Mouse (Mus musculus) forebrain, embryonic 11.5 days (tissue): ENCODE measurements around the gene Dnah14. TPM values are rescaled to one million over a fixed set of nuclear protein-coding genes. Genes with fewer than 3 reads are reported as not detected.
A peak's percentile ranks its signal among the peaks of the same experiment; 100 is the strongest.

Source experiments
- ATAC-seq: fragments of 200-750 bp; cut with Nextera tagmentation; replicated peaks from 2 replicates; pipeline ENCODE4 v1.8.0; 2017; ENCODE audit warnings: moderate TSS enrichment; ENCODE audit not compliant: low FRiP score
- DNase-seq: peaks from one replicate; pipeline ENCODE4 v3.0.0-alpha.2; 2017; ENCODE audit warnings: low spot score
- H3K27ac ChIP-seq: fragments of 300-500 bp; sonication (generic); 2 replicates; pipeline ENCODE4 v1.5.1; 2014; ENCODE audit warnings: low read depth, low read length
- H3K27me3 ChIP-seq: fragments of 300-500 bp; sonication (generic); 2 replicates; pipeline ENCODE4 v1.6.1; 2014; ENCODE audit warnings: mild to moderate bottlenecking, low read length, mixed read lengths; ENCODE audit not compliant: control insufficient read depth, insufficient read depth
- H3K36me3 ChIP-seq: fragments of 300-500 bp; sonication (generic); 2 replicates; pipeline ENCODE4 v1.6.1; 2014; ENCODE audit warnings: mild to moderate bottlenecking, low read length, moderate library complexity, mixed read lengths; ENCODE audit not compliant: control insufficient read depth, insufficient read depth
- H3K4me1 ChIP-seq: fragments of 300-500 bp; sonication (generic); replicated peaks from 2 replicates; pipeline ENCODE4 v1.6.1; 2014; ENCODE audit warnings: low read length, mixed read lengths; ENCODE audit not compliant: control insufficient read depth, insufficient read depth
- H3K4me2 ChIP-seq: fragments of 300-500 bp; sonication (generic); 2 replicates; pipeline ENCODE4 v1.6.1; 2014; ENCODE audit warnings: low read depth, mild to moderate bottlenecking, low read length, moderate library complexity, mixed read lengths; ENCODE audit not compliant: severe bottlenecking
- H3K4me3 ChIP-seq: fragments of 300-500 bp; sonication (generic); 2 replicates; pipeline ENCODE4 v1.5.1; 2014; ENCODE audit warnings: low read depth, low read length
- H3K9ac ChIP-seq: fragments of 300-500 bp; sonication (generic); 2 replicates; pipeline ENCODE4 v1.6.1; 2014; ENCODE audit warnings: low read length
- H3K9me3 ChIP-seq: fragments of 300-500 bp; sonication (generic); 2 replicates; pipeline ENCODE4 v1.6.1; 2016; ENCODE audit warnings: low read length, mixed read lengths; ENCODE audit not compliant: control insufficient read depth
- WGBS: fragments of 180-500 bp; shearing (Covaris S2); extraction: QIAGEN DNeasy Blood & Tissue Kit; methylation state at CpG from one replicate; pipeline ENCODE4 v1.1.7; 2014; 5-methylcytosine and 5-hydroxymethylcytosine counted together
- polyA plus RNA-seq: library from polyadenylated mRNA; unstranded; fragments of >200 nt; fragmentation: Nextera tagmentation; extraction: Ambion mirVana; gene quantifications from 2 replicates; pipeline ENCODE4 v1.2.1, GENCODE M21; 2014

Dnah14 gene
- polyA plus RNA-seq, 1 experiment from 2014 or later = 2.9 TPM

GRCm38 (mm10) chr1:181862676-181863374, 286.5 kb downstream of the Dnah14 start:
- Histone ChIP-seq H3K9me3 (no peaks in the 10 kb centered on the region), H3K4me1 (no peaks in the 10 kb centered on the region), H3K27ac (no peak overlapping the region), H3K4me2 (no peak overlapping the region), H3K4me3 (no peak overlapping the region), H3K9ac (no peak overlapping the region), H3K36me3 (no peaks in the 10 kb centered on the region), H3K27me3 (no peaks in the 10 kb centered on the region)
- DNase-seq = peak; percentile 35
- 51% methylated on average over 16 of the region's 16 CpGs for WGBS
- no peak for ATAC-seq

- peak; percentile 46 for DNase-seq
- Histone ChIP-seq H3K27ac (no peak overlapping the region), H3K4me2 (no peak overlapping the region), H3K9me3 (no peaks in the 10 kb centered on the region), H3K9ac (no peak overlapping the region), H3K27me3 (no peaks in the 10 kb centered on the region), H3K36me3 (no peaks in the 10 kb centered on the region), H3K4me3 (no peak overlapping the region), H3K4me1 (no peaks in the 10 kb centered on the region)
- no peak for ATAC-seq
- 49% methylated on average over 8 of the region's 8 CpGs for WGBS
Observed at GRCm38 (mm10) chr1:181863431-181863830, 287.1 kb downstream of the Dnah14 start.

Other genes with a start within 250 kb of the Dnah14 start
- 1.9 and 3.5 TPM in 2 replicates for gene Cnih3, start 223.9 kb upstream of the Dnah14 start, polyA plus RNA-seq
- gene Ccdc121, start 65.1 kb upstream of the Dnah14 start, polyA plus RNA-seq = not detected in 2 replicates